Mouse (Mus musculus) heart, postnatal 0 days (tissue): ENCODE measurements at regions not wholly inside any gene's neighbourhood (a gene's known extent, or its start where the extent isn't known, plus 50 kb on each side); places are given as distances from the start of the nearest gene placed in this dataset.

Source experiments
- ATAC-seq: fragments of 200-750 bp; cut with Nextera tagmentation; 2 replicates; pipeline ENCODE4 v1.8.0; 2017; ENCODE audit warnings: low read depth, moderate number of reproducible peaks, moderate library complexity; ENCODE audit not compliant: insufficient read depth
- DNase-seq: peaks from one replicate; pipeline ENCODE4 v3.0.0-alpha.2; 2016; ENCODE audit warnings: low spot score
- H3K27ac ChIP-seq: fragments of 300-500 bp; sonication (generic); 2 replicates; pipeline ENCODE4 v1.5.1; 2014; ENCODE audit warnings: low read depth, mild to moderate bottlenecking
- H3K27me3 ChIP-seq: fragments of 300-500 bp; sonication (generic); 2 replicates; pipeline ENCODE4 v1.6.1; 2014; ENCODE audit warnings: low read length, mixed read lengths; ENCODE audit not compliant: control insufficient read depth, insufficient read depth
- H3K36me3 ChIP-seq: fragments of 300-500 bp; sonication (generic); replicated peaks from 2 replicates; pipeline ENCODE4 v1.6.1; 2014; ENCODE audit warnings: low read length, mixed read lengths; ENCODE audit not compliant: control insufficient read depth, insufficient read depth
- H3K4me1 ChIP-seq: fragments of 300-500 bp; sonication (generic); 2 replicates; pipeline ENCODE4 v1.6.1; 2014; ENCODE audit warnings: antibody characterized with exemption; ENCODE audit not compliant: control insufficient read depth, insufficient read depth
- H3K4me2 ChIP-seq: fragments of 300-500 bp; sonication (generic); 2 replicates; pipeline ENCODE4 v1.6.1; 2014; ENCODE audit warnings: low read depth, mild to moderate bottlenecking, low read length, moderate library complexity
- H3K4me3 ChIP-seq: fragments of 300-500 bp; sonication (generic); 2 replicates; pipeline ENCODE4 v1.5.1; 2014; ENCODE audit warnings: low read depth, low read length
- H3K9ac ChIP-seq: fragments of 300-500 bp; sonication (generic); replicated peaks from 2 replicates; pipeline ENCODE4 v1.6.1; 2014; ENCODE audit warnings: low read depth, low read length, mixed read lengths
- H3K9me3 ChIP-seq: fragments of 300-500 bp; sonication (generic); replicated peaks from 2 replicates; pipeline ENCODE4 v1.6.1; 2016; ENCODE audit warnings: low read length; ENCODE audit not compliant: control insufficient read depth
- CTCF ChIP-seq: IDR thresholded peaks from 2 replicates; pipeline ENCODE4 v1.5.1; 2016; ENCODE audit warnings: antibody characterized with exemption, control low read depth, low read depth
- EP300 ChIP-seq: IDR thresholded peaks from 2 replicates; pipeline ENCODE4 v1.6.1; 2016; ENCODE audit warnings: antibody characterized with exemption, low read depth
- WGBS: fragments of 180-500 bp; shearing (Covaris S2); extraction: QIAGEN DNeasy Blood & Tissue Kit; methylation state at CpG from one replicate; pipeline ENCODE4 v1.1.7; 2014; 5-methylcytosine and 5-hydroxymethylcytosine counted together

DNA sequence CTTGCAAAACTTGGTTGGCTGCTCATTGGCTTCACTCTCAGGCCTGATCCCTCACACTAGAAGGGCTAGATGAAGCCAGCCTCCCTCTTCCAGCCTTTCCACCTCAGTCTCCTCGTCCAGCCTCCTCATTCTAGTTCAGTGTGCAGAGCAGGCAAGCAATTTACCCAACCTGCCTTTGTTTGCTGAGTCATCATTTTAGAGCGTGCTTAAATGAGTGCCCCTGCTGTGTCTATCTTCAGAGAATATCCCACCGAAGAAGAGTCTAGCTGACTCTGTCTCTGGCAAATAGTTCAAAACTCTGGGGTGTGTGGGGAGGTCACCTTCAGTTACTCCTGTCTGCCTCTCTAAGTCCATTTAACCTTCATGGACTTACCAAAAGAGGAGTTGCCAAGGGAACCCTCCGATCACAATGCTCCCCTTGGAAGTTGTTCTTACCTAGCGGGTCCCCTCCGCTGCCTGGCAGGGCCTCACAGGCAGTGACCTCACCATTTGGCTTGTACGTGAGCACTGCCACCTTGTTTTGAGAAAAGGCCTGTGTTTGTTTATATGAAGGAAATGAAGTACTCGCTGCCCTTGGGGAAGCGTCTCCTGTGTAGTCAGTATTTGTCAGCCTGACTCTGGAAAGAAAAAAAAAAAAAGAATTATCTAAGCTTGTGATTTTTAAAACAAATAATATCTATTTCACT, 175.2 kb upstream of the Irx3 start:
- H3K27me3 ChIP-seq, result no peaks in the 10 kb centered on the region
- TF ChIP-seq CTCF, result no peak
- no peak for TF ChIP-seq EP300

GRCm38 (mm10) chr8:91975460-91975859, 173.6 kb upstream of the Irx3 start:
- DNase-seq (no peak), ATAC-seq (peak; percentile 59)
- no peaks in the 10 kb centered on the region for H3K27me3 ChIP-seq
- no peak overlapping the region for H3K27ac ChIP-seq
- no peaks in the 10 kb centered on the region for H3K9me3 ChIP-seq
- H3K4me3 ChIP-seq, result no peak overlapping the region
- H3K36me3 ChIP-seq, result no peaks in the 10 kb centered on the region
- no peak for TF ChIP-seq EP300
- TF ChIP-seq CTCF, result no peak
- WGBS, result 86% methylated on average over 2 of the region's 2 CpGs
- H3K4me1 ChIP-seq, result 0 out of 2 replicates have a peak, but pooled peaks cover 12% of the 10 kb centered on the region
- H3K4me2 ChIP-seq, result no peak overlapping the region
- no peak overlapping the region for H3K9ac ChIP-seq

More for the DNA sequence above, 175.2 kb upstream of the Irx3 start:
- peaks cover 6% of the 10 kb centered on the region; the same call in 1 of the 2 replicates for H3K9me3 ChIP-seq
- no peak overlapping the region for H3K4me3 ChIP-seq
- ATAC-seq, result no peak; the same call in 1 of the 2 replicates
- H3K4me2 ChIP-seq, result no peak overlapping the region
- WGBS, result 74% methylated on average over 9 of the region's 9 CpGs
- no peaks in the 10 kb centered on the region for H3K36me3 ChIP-seq
- no peak for DNase-seq
- 0 out of 2 replicates have a peak, but pooled peaks cover 12% of the 10 kb centered on the region for H3K4me1 ChIP-seq
- no peak overlapping the region for H3K27ac ChIP-seq
- no peak overlapping the region for H3K9ac ChIP-seq

GRCm38 (mm10) chr8:91974636-91975035, 172.8 kb upstream of the Irx3 start:
- Histone ChIP-seq H3K27me3 (no peaks in the 10 kb centered on the region), H3K9me3 (no peaks in the 10 kb centered on the region), H3K4me3 (no peak overlapping the region), H3K4me2 (no peak overlapping the region), H3K27ac (no peak overlapping the region), H3K4me1 (peaks cover 19% of the 10 kb centered on the region), H3K36me3 (no peaks in the 10 kb centered on the region), H3K9ac (no peak overlapping the region)
- TF ChIP-seq CTCF, result no peak
- no peak for TF ChIP-seq EP300
- no peak for DNase-seq
- WGBS, result 93% methylated on average over 3 of the region's 3 CpGs
- ATAC-seq, result no peak

DNA sequence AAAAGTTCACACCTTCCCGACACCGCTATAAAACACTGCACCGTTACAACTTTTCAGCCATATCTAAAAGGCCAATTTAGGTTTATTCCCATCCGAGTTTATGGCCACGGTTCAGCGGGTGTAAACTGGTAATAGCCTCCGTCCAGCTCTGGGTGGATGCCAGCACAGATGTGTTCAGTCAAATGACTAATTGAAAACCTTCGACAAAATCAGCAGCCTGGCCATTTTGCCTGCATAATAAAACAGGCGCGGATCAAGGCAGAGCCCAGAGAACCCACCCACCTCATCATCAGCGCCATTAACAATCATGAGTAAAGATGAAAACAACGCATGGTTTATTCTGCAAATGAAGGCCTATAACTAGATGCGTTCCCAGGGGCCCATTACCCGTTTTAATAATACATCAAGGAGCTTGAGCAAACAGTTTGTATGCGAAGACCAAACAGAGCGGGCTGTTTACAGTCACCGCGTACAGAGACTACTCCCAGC, 172.1 kb upstream of the Irx3 start:
- Histone ChIP-seq H3K9ac (no peak overlapping the region), H3K36me3 (no peaks in the 10 kb centered on the region), H3K9me3 (no peaks in the 10 kb centered on the region), H3K4me2 (no peak overlapping the region), H3K4me3 (no peak overlapping the region), H3K4me1 (peaks cover 22% of the 10 kb centered on the region), H3K27me3 (no peaks in the 10 kb centered on the region), H3K27ac (no peak overlapping the region)
- 85% methylated on average over 18 of the region's 18 CpGs for WGBS
- DNase-seq (no peak), ATAC-seq (no peak)
- no peak for TF ChIP-seq EP300
- no peak for TF ChIP-seq CTCF

DNA sequence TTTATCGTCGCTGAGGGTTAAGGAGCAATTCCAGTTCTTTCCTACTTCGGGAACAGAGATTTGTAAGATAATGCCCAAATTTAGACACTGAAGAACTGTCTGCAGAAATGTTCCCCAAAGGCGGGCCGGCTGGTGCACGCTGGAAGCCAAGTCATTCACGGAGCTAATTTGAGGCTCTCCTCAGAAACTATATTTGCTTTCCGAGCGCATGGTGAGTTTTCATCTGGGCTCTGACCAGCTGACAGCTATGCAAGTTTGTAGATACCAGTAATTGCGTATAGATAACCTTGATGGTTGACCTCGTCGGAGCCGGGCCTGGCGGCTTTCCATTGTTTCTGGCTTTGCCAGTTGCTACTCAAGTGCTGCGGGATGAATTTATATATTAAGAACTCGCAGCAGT, 165.5 kb upstream of the Irx3 start:
- H3K4me2 ChIP-seq, result peak overlapping the region; percentile 59

More for the DNA sequence above, 165.5 kb upstream of the Irx3 start:
- H3K27me3 ChIP-seq, result 0 out of 2 replicates have a peak, but pooled peaks cover 3% of the 10 kb centered on the region
- H3K27ac ChIP-seq, result peak overlapping the region; percentile 91
- TF ChIP-seq EP300 (peak; percentile 94), CTCF (no peak)
- peak; percentile 86 for ATAC-seq
- peaks cover 25% of the 10 kb centered on the region for H3K4me1 ChIP-seq
- H3K9me3 ChIP-seq, result no peaks in the 10 kb centered on the region
- 0 out of 2 replicates have a peak overlapping the region, but pooled peaks have one; percentile 39 for H3K9ac ChIP-seq
- peak overlapping the region; percentile 22 for H3K4me3 ChIP-seq
- H3K36me3 ChIP-seq, result no peaks in the 10 kb centered on the region
- peak; percentile 92 for DNase-seq
- WGBS, result 2% methylated on average over 16 of the region's 16 CpGs
